Mouse (Mus musculus) intestine, postnatal 0 days (tissue): Measurements from ENCODE around the gene Lypd3. TPM values are rescaled to one million over a fixed set of nuclear protein-coding genes. Genes with fewer than 3 reads are reported as not detected.
A peak's percentile ranks its signal among the peaks of the same experiment; 100 is the strongest.

Experiments
- ATAC-seq: fragments of 200-750 bp; cut with Nextera tagmentation; 2 replicates; pipeline ENCODE4 v1.8.0; 2017; ENCODE audit warnings: mild to moderate bottlenecking, moderate TSS enrichment, moderate library complexity
- H3K27ac ChIP-seq: fragments of 300-500 bp; sonication (generic); 2 replicates; pipeline ENCODE4 v1.5.1; 2014; ENCODE audit warnings: mild to moderate bottlenecking, low read depth, low read length, moderate library complexity
- H3K27me3 ChIP-seq: fragments of 300-500 bp; sonication (generic); replicated peaks from 2 replicates; pipeline ENCODE4 v1.6.1; 2014; ENCODE audit warnings: low read length, mixed read lengths; ENCODE audit not compliant: control insufficient read depth, insufficient read depth
- H3K36me3 ChIP-seq: fragments of 300-500 bp; sonication (generic); 2 replicates; pipeline ENCODE4 v1.6.1; 2014; ENCODE audit warnings: mild to moderate bottlenecking, moderate library complexity; ENCODE audit not compliant: control insufficient read depth, insufficient read depth
- H3K4me1 ChIP-seq: fragments of 300-500 bp; sonication (generic); replicated peaks from 2 replicates; pipeline ENCODE4 v1.6.1; 2014; ENCODE audit warnings: antibody characterized with exemption, low read length, mixed read lengths; ENCODE audit not compliant: control insufficient read depth, insufficient read depth
- H3K4me2 ChIP-seq: fragments of 300-500 bp; sonication (generic); replicated peaks from 2 replicates; pipeline ENCODE4 v1.6.1; 2014; ENCODE audit warnings: low read depth, mild to moderate bottlenecking, moderate library complexity
- H3K4me3 ChIP-seq: fragments of 300-500 bp; sonication (generic); 2 replicates; pipeline ENCODE4 v1.5.1; 2014; ENCODE audit warnings: low read depth, low read length
- H3K9ac ChIP-seq: fragments of 300-500 bp; sonication (generic); 2 replicates; pipeline ENCODE4 v1.6.1; 2014; ENCODE audit warnings: mild to moderate bottlenecking, low read depth, low read length
- H3K9me3 ChIP-seq: fragments of 300-500 bp; sonication (generic); 2 replicates; pipeline ENCODE4 v1.6.1; 2016; ENCODE audit warnings: mixed run types; ENCODE audit not compliant: control insufficient read depth
- CTCF ChIP-seq: sonication (generic); IDR thresholded peaks from 2 replicates; pipeline ENCODE4 v1.5.1; 2016; ENCODE audit warnings: low read depth, mild to moderate bottlenecking, control low read depth, antibody characterized with exemption, moderate library complexity
- WGBS: fragments of 180-500 bp; shearing (Covaris S2); extraction: QIAGEN DNeasy Blood & Tissue Kit; methylation state at CpG from one replicate; pipeline ENCODE4 v1.1.7; 2014; 5-methylcytosine and 5-hydroxymethylcytosine counted together
- polyA plus RNA-seq: library from polyadenylated mRNA; unstranded; fragments of >200 nt; fragmentation: Nextera tagmentation; extraction: Ambion mirVana; gene quantifications from 2 replicates; pipeline ENCODE4 v1.2.1, GENCODE M21; 2015

Gene Lypd3
- polyA plus RNA-seq, 1 experiment from 2014 or later: 0.13 TPM

DNA sequence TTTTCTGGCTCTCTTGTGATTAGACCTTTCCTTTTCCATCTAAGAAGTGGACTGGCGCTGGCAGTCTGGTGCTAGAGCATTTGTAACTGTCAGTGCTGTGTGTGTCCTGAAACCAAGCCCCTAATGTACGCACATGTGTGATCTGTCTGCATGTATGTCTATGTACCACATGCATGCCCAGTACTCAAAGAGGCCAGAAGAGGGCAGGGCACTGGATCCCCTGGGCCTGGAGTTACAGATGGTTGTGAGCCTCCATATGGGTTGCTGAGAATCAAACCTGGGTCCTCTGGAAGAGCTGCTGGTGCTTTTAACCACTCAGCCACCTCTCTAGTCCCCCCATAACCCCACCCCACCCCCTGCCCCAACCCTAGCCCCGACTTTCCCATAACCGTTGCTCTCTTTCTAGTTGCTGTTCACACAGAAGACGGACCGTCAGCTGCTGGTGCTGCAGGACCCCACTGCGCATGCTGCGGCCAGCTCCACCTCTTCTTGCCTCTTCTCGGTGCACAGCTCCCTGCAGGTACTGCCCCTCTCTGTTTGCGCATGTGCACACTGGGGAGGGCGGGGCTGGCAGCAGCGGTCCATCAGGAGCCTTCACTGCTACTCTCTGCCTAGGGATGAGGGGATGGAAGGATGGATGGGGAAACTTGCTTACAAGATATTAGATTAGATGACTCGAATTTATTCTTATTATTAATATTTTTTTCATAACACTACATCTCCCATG is 16.5 kb upstream of the Lypd3 start:
- no peak overlapping the region for H3K4me2 ChIP-seq
- 0 out of 2 replicates have a peak, but pooled peaks cover 4% of the 10 kb centered on the region for H3K9me3 ChIP-seq
- H3K27ac ChIP-seq: no peak overlapping the region
- TF ChIP-seq CTCF: 0 out of 2 replicates have a peak, but pooled peaks have one; percentile 26
- no peak overlapping the region for H3K4me3 ChIP-seq
- 76% methylated on average over 13 of the region's 13 CpGs for WGBS
- H3K4me1 ChIP-seq: no peaks in the 10 kb centered on the region
- H3K9ac ChIP-seq: no peak overlapping the region
- no peaks in the 10 kb centered on the region for H3K27me3 ChIP-seq
- H3K36me3 ChIP-seq: peaks cover 66% of the 10 kb centered on the region
- ATAC-seq: no peak

- 0 out of 2 replicates have a peak, but pooled peaks cover 4% of the 10 kb centered on the region for H3K9me3 ChIP-seq
- H3K27ac ChIP-seq: no peak overlapping the region
- WGBS: 89% methylated on average over 3 of the region's 3 CpGs
- no peaks in the 10 kb centered on the region for H3K27me3 ChIP-seq
- H3K4me1 ChIP-seq: no peaks in the 10 kb centered on the region
- peak; percentile 56 for TF ChIP-seq CTCF
- no peak overlapping the region for H3K4me3 ChIP-seq
- ATAC-seq: no peak
- H3K4me2 ChIP-seq: no peak overlapping the region
- no peak overlapping the region for H3K9ac ChIP-seq
- H3K36me3 ChIP-seq: peaks cover 70% of the 10 kb centered on the region
These were observed 15.2 kb upstream of the Lypd3 start for GRCm38 (mm10) chr7:24621193-24621592.

GRCm38 (mm10) chr7:24622967-24623366 is 13.4 kb upstream of the Lypd3 start:
- Histone ChIP-seq H3K27me3 (no peaks in the 10 kb centered on the region), H3K9ac (no peak overlapping the region), H3K4me2 (no peak overlapping the region), H3K4me3 (no peak overlapping the region), H3K36me3 (peaks cover 70% of the 10 kb centered on the region), H3K4me1 (no peaks in the 10 kb centered on the region), H3K9me3 (0 out of 2 replicates have a peak, but pooled peaks cover 4% of the 10 kb centered on the region), H3K27ac (no peak overlapping the region)
- WGBS: 83% methylated on average over 6 of the region's 6 CpGs
- no peak for ATAC-seq
- TF ChIP-seq CTCF: peak; percentile 26

DNA sequence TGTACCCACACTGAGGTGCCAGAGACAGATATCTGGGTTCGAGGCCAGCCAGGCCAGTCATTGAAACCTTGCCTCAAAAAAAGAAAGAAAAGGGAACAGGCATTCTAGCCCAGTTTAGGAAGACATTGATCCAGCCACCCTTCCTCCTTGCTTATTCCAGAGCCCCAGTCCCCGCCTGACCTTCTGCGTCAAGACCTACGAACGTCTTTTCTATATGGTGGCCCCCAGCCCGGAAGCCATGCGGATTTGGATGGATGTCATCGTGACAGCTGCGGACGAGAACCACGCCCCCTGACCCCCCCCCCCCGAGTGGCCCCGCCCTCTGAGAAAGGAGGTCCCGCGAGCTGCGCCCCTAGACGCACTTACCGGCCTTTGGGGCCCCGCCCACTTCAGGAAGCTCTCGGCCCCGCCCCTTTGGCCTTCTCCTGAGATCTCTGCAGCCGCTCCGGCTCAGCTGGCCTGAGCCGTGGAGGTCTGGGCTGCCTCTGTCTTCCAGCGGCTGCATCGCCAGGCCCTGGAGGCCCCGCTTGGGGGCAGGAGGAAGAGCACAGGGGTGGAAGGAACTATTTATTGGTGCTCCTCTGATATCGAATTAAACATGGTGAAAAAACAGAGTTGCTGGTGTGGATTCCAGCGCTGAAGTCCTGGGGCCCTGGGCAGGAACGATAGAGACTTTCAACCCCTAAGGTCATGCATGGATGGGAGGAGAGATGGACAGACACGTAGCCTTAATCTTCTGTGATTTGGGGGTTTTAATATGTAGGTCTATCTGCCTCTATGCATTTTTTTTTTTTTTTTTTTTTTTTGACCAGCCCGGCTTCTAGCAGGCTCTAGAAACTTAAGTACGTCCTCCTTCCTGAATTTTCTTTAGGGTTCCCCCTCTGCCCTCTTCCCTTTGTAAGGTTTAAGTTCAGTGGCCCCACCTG is 7.4 kb upstream of the Lypd3 start:
- H3K9ac ChIP-seq: peak overlapping the region; percentile 5; the same call in 1 of the 2 replicates
- peak; percentile 84 for ATAC-seq
- H3K4me2 ChIP-seq: peak overlapping the region; percentile 59
- TF ChIP-seq CTCF: peak; percentile 37
- H3K4me3 ChIP-seq: peak overlapping the region; percentile 24
- WGBS: 11% methylated on average over 33 of the region's 33 CpGs
- H3K36me3 ChIP-seq: peaks cover 27% of the 10 kb centered on the region; the same call in 1 of the 2 replicates
- H3K4me1 ChIP-seq: no peaks in the 10 kb centered on the region
- no peaks in the 10 kb centered on the region for H3K9me3 ChIP-seq
- no peak overlapping the region for H3K27ac ChIP-seq
- H3K27me3 ChIP-seq: no peaks in the 10 kb centered on the region

GRCm38 (mm10) chr7:24629672-24630071 is 6.7 kb upstream of the Lypd3 start:
- Histone ChIP-seq H3K4me1 (no peaks in the 10 kb centered on the region), H3K4me2 (no peak overlapping the region; the same call in 1 of the 2 replicates), H3K36me3 (peaks cover 20% of the 10 kb centered on the region; the same call in 1 of the 2 replicates), H3K9ac (no peak overlapping the region), H3K27me3 (no peaks in the 10 kb centered on the region), H3K27ac (no peak overlapping the region), H3K9me3 (no peaks in the 10 kb centered on the region), H3K4me3 (no peak overlapping the region)
- 72% methylated on average over 4 of the region's 4 CpGs for WGBS
- ATAC-seq: no peak
- TF ChIP-seq CTCF: no peak
